Mouse (Mus musculus): ENCODE measurements around the gene Pola1.

Pola1 gene

DNA sequence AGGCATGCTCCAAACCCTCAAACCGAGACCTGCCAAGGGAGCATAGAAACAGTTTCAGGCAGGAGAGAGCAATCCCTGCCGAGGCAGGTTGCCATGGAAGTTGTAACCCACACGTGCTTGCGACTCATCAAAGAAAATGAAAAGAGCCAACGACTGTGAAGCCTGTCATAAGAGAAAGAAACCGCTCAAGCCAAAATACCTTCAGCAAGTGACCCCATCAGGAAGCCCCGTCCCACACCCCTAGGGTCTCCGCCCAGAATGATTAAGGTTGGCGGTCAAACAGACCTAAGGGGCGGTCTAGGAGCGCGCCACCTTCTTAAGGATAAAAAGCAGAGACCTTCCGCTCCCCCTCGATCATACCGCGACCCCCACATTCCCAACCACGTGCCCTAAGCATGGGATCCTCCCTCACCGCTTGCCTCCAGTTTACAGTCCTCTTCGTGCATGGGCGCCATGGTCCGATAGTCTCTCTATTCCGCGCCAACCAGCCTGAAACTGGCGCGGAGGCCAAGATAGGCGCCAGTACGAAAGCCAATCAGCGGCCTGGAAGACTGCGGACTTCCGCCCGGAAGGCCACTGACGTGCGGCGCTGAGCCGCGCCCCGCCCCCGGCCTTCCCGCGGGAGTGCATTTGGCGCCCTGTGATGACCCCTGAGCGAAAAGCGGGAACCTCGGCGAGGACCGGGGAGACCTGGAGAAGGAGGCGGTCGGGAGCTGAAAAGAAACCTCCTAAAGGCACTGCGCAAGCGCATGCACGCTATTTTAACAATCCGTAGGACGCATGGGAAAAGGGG, at the start of gene Pola1:
Gene Pola1 (minus strand): TSS at position 499 of the 793 bp plus-strand sequence.
- DNase-seq = peak; percentile 91

DNA sequence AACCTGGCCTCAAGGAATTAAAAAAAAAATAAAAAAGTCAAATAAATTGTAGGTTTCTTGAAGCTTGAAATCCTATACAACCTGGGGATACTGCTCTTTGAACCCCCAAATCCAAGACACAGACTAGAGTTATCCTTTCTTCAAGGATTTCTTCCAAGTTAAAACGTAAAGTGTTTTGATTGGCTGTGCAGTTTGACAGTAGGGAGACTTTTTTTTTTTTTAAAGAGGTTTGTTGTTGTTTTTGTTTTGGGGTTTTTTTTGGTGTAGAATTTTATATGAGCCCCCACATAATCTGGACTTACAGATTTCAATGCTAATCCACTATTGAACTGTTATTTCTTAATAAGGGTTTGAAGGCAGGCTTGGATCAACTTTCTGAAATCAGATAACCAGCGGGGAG, 44.3 kb upstream of the Pola1 start:
- DNase-seq = no peak

DNA sequence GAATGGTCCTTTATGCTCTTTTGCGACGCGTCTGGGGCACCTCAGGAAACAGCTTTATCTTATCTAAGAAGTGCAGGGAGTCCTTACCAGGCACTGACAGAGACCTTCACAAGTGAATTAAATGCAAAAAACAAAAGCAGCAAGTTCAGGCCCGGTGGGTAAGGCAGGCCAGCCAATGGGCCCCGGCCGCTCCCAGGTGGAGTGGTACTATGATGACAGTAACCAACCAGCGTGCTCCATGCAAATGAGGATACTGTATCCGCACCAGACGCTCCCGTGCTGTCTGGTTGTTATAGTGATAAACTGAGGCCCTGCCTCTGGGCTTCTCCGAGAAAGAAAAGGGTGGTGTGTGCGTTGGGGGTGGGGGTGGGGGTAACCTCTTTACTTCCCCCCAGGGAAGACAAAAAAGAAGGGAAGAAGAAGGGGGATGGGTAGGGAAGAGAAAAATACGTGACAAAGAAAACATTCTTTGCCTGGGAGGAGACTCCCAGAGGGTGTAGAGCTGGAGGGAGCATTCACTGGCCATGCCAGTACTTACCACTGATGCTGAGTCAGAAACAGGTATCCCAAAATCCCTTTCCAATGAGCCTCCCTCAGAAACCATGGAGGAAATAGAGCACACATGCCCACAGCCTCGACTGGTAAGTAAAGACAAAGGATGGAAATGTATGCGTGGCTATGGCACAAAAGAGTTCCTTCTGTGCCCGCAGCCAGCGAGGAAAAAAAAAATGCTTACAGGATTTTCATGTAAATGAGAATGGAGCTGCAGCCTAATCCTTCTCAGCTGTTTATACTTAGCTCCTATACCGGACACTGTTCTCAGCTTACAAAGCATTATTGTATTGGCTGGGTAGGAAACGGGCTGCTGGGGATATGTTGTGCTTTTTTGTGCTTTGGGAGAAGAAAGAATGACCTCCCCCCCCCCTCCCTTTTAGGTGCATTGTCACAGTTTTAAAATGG, 43.2 kb upstream of the Pola1 start:
- DNase-seq = peak; percentile 76

DNA sequence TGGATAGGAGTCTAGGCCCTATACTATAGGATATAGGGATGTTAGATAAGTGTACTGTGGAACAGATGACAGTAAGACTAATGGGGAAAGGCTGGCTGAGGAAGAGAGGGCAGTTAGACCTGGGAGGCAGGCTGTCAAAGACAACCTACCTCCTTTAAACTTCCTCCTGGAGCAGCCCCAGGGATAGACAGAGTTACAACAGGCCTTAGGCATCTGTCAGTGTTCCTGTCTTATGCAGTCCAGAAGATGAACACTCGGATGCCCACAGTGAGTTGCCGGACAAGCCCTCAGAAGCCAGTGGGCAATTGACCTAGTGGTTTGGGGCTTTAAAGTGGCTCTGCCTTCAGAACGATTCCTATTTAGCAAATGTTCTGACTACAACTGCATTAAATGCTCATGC, 42.5 kb upstream of the Pola1 start:
- no peak for DNase-seq

DNA sequence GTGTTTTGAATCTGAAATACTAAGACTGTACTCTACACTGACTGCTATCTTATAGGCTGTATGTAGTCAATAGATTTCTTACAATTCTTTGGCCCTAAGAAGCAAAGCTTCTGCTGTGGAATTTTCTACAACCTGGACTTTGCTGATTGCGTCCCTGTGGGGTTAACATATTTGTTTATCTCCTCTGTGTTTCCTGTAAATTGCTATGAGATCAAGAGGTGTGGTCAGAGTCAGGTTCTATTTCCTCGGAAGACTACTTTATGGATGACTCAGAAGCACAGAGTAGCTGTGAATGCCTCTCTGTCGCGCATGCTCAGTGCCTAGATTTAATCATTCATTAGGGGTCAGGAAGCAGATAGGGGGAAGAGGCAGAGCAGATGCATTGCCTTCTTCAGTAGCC, 32.8 kb upstream of the Pola1 start:
- DNase-seq = no peak

DNA sequence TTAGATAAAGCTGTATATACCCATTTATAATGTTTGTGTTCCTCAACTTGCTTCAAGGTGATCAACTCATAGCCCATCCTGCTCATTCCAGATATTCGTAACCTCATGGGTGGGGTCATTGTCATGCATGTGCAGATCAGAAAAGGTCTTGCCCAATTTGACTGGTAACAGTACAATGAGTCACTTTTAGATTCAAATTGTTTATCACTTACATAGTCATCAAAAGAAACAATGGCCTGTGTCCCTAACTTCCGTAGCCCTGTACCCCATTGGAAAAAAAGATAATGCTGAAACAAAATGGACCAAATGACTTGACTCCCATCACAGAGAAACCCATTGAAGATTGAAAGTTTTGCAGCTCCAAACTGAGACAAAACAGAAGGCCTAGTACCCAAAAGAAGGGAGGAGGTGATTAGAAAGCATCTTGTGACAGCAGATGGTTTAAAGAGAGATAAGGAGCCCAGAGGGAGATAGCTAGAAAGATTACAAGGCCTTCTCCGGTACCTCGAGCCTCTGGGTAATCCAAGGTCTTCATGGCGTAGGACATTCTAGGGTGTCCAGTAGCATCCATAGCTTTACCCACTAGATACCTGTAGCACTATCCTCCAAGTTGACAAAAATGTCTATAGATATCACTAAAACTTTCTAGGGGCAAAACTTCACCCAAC, 32.1 kb upstream of the Pola1 start:
- DNase-seq = no peak

DNA sequence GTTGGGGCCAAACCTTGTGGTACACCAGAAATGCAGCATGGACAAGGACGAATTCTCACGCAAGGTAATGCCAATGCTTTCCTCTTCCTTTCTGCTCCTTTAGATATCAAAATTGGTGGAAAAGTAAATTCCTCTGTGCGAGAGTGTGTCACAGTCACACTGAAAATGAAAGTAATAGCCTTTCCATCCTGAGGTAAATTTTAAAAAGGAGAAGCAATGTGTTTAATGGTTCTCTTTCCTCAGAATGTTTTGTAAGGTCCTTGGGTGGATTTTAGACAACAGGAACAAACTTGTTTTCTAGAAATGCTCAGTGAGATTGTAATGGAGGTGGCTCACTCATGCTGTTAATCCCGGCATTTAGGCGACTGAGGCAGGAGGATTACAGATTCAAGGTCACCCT, 23.2 kb upstream of the Pola1 start:
- DNase-seq = no peak

DNA sequence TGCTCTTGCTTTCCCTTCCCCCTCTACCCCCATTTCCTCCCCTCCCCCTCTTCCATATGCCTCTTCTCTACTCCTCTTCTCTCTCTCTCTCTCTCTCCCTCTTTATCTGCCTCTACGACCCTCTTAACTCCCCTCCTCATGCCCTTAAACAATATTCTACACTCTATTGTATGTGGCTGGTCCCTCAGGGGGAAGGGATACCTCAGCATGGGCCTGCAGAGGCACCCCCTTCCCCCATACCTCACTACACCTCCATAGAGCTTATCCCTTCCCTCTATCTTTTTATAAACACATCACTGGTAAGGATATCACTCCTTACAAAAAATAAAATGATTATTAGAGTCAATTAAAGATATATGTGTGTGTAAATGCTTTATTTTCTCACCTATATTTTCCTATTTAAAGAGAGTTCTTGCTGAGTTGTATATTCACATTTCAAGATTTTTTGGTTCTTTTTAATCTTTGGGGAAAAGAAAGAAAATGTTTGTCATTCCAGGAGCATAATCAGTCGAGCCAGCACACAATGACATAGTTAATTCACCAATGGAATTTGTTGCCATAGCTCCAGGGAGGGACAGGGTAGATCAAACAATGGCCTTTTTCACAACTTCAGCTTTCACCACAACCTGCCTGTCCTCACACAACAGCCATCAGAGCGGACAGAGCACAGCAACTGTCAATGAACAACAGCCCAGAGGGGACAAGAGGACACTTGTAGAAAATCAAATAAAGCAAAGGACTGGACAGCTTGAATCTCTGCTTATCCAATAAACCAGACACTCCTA, 22.5 kb upstream of the Pola1 start, which contains the start of gene Pcyt1b:
Gene Pcyt1b (plus strand): TSS at position 646 of the 785 bp plus-strand sequence.
- DNase-seq = peak; percentile 2

DNA sequence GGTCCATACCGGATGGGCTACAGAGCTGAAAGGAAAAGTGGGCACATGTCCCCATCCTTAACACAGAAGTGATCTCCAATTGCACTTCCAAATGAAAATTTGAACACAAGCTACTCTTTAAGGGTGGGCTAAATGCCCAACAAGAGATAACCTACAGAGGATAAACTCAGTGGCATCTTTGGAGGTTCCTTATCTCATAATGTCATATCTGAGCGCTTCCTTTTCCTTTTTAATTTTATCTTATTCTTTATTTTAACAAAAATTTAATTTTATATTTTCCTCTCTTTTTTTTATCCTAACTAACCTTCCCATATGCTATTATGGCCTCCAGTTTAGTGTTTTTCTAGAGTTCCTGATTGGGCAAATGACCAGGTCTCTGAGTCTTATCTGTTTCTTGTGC, 18.8 kb upstream of the Pola1 start:
- no peak for DNase-seq

DNA sequence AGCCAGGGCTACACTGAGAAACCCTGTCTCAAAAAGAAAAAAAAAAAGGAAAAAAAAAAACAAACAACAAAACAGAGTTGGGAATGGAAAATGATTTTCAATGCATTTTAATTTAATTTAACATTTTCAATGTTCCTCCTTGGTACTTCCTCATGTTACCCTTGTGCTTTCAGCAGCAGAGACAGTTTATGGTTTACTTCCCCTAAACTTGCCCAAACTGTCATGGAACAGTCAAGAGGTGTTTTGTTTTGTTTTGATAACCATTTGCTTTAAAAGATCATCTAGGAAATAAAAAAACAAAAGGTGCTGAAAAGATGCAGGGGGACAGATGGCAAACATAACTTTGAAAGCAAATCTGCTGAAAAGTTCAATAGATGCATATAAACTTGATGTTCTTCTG, 12.1 kb upstream of the Pola1 start:
- no peak for DNase-seq

DNA sequence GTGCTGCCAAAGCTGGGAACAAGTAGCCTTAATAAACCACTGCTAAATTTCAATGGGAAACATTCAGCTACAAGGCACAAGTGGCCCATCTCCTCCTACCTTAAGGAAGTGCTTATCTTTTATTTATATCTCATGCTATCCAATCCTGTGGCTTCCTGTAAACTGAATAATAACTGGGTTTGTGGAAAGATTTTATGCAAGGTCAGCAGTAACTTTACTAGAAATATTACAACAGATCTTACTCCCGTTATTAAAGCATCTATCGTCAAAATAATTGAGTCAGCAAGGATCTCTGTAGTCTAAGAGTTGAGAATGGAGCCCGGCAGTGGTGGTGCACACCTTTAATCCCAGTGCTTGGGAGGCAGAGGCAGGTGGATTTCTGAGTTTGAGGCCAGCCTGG, 11.6 kb upstream of the Pola1 start:
- DNase-seq = no peak

DNA sequence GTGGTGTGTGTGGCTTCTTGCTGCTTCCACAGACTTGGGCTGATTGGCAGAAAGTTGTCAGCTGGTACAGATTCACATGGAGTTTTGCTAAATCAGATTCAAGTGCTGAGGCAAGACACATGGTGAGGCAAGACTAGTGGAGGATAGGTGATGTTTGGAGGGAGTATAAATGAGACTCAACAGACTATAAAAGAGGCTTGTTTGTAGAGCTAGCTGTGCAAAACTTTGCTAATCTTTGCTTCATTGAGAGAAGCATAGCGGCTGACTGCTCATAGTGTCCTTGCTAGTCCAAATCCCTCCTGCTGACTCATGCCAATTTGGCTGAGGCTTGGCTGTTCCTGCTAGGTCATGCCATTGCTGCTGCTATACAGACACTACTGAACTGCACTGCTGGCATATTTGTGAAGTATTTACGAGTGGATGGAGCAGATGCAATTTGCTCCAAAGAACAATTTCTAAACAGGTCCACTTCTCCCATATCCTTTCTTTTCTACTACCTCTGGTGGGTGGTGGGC, 3.0 kb upstream of the Pola1 start:
- no peak for DNase-seq

DNA sequence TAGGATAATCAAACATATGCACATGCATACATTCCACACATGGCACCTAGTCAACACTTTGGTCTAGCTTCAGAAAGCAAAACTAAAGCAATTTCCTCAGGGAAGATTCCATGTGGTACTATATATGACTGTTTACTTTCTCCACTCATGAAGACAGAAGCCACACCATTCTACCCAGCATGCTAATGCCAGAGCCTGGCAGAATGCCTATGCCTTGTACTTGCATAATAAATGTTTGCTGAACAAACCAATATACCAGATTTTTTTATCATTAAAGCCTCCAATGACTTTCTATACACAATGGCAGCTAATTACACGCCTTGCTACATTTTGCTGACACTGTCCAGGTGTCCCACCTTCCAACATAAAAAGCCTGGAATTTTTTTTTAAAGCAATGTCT, 1.7 kb downstream of the Pola1 start:
- no peak for DNase-seq

DNA sequence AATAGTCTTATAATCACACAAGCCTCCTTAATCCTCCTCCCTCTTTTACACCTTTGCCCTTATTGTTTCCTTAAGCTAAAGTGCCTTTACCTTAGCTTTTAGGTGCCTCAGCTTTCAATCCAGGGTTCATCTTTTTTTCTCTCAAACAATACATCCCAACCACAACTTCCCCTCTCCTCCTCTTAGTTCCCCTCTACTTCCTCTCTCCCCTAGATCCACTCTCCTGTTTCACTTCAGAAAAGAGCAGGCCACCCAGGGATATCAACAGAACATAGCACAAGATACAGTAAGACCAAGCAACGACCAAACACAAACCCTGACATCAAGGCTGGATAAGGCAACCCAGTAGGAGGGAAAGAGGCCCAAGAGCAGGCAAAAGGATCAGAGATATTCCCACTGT, 29.7 kb downstream of the Pola1 start:
- DNase-seq = no peak

DNA sequence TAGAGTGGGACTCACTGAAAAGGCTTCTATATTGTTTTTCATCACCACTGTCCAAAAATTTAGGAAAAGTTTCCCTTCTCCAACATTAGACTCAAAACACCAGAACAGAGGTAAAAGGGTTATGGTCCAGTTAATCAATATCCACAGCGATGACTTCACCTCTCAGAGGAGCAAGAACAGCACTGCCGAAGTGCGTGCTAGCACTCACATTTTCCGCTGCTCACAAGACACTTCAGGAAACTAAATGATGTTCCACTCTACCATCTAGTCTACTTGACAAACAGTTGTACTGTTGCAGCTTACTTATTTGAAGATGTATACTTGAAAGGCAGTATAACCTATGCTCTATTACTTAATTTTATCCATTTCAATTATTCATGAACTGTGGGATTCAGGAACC, 37.7 kb downstream of the Pola1 start:
- no peak for DNase-seq

DNA sequence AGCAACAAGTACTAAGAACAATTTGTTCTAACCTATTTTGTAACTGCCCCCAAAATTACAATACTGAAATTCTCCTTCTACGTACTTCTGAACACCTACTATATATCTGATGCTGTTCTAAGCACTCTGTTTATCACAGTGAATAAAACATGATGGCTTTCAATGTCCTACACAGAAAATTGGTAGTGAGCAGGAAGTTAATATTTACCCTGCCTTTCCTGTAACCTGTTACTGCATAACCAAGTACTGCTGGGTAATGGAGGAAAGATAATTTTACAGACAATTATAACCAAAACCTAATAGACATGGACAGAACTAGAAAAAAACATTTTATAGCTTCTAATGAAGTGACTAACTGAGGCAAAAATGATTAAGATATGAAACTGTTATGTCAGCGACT, 51.0 kb downstream of the Pola1 start:
- DNase-seq = no peak

DNA sequence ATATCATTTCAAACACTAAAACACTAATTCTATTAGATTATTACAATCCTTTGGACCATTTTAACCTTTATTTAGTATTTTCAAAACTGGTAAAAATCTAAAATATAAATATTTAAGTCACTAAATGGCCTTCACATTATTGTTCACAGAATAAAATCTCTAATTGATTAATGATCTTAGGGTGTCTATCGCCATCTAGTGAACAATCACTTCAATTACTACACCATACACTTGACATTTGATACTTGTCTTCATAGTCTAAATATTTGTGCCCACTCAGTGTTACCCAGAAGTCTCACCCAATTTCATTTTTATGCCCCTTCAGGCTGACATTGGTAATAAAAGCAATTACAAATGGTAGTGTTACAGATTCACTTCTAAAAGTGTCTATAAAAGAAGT, 74.8 kb downstream of the Pola1 start:
- peak; percentile 1 for DNase-seq

DNA sequence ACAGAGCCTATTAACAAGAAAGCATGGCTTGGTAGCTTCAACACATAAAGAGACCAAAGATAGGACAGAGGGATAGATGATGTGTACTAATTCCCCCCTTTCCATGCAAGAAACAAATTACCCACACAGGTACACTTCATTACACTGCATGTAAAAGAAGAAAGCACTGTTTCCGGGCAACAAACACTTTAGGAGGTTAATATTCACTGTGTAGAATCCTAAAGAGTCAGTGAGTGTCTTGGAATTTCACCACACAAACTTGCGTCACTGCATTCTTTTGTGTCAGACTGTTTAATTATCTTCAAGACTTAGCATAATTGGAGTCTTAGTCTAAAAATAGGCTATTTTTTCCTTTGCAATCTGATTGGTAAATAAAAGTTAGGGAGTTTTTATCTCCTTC, 92.2 kb downstream of the Pola1 start:
- no peak for DNase-seq

DNA sequence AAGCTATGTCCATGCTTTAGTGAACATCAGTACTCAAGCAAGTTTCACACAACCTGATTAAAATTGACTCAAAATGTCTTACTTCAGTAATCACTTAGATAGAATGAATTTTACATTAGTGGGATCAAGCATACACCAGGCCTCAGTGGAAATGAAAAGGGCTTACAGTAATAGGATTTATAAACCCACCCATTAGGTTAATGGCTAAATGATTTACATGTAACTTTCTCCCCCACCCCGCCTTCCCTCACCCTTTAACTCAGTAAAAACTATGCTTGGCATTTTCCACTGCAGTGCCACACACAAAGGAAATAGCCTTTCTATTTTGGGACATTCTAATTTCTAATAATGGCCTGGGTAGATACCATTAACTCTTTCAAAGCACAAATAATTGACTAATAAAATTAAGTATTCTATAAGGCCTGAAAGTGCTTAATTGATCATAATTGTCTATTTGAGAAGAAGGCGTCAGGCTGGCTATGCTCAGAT, 129.0 kb downstream of the Pola1 start:
- no peak for DNase-seq

DNA sequence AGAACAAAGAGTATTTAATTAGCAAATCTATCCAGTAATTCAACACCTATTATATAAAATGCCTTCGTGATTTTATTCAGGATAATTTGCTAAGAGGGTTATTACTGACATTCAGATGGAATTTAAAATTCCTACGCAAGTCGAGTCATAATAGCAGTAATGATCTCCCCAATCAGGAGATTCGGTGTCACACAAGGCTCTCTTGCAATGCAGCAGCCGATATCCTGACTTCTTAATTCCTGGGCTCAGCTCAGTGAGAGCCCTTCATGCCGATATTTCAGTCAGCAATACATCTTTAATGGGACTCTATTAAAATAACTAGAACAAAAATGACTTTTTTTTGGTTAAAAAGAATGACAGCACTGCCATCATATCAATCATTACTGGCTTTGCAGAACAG, 134.4 kb downstream of the Pola1 start:
- no peak for DNase-seq

DNA sequence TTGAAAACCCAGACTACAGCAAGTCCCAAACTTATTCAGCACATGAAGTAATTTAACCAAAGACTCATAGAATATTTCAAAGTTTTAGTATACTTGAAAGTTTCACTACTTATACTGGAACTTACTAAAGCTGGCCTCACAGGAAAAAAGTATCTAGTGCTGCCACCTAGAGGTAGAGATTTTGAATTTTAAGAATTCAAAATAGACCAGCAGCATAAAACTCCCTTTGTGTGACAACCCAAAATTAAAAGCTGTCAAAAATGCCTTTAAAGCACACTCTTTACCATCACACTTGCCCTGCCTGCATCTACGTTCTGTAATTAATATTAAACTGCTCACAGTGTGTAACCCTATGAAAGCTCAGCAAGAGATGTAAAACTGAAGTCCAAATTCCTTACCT, 166.2 kb downstream of the Pola1 start:
- peak; percentile 38 for DNase-seq

DNA sequence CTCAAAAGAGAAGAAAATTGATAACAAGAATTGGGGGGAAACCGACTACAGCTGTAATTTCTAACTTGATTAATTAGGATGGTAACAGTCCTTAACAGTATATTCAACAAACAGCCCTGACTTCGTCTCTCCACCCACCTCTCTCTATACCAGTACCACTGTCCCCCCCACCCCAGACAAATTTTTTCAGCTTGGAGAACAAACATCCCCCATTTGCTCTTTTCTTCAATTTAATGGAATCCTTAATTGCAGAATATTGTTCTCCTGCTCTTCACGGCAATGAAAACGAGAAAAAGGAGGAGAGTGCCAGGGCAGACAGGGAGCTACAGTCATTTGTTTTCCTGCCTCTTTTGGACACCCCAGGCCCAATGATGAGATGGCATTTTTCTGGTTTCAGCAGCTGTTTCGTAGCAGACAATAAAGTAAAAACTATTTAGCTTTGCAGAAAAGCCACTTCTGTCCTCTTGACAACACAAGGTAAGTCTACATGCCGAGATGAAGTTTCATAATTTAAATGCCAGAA, 202.2 kb downstream of the Pola1 start:
- DNase-seq = no peak

All from embryo, embryonic 11 days (tissue).